Mouse (Mus musculus): ENCODE data around the gene Ccdc120. TPM values are rescaled to one million over a fixed set of nuclear protein-coding genes. Genes with fewer than 3 reads are reported as not detected.
"Not testable (repeated sequence)": the region's sequence is repeated elsewhere in the genome, so short reads cannot be mapped to it uniquely, and the experiment has no call there.

The Ccdc120 gene
- total RNA-seq, 2 experiments from 2014 or later, result 26.7 to 29.7 TPM

DNA sequence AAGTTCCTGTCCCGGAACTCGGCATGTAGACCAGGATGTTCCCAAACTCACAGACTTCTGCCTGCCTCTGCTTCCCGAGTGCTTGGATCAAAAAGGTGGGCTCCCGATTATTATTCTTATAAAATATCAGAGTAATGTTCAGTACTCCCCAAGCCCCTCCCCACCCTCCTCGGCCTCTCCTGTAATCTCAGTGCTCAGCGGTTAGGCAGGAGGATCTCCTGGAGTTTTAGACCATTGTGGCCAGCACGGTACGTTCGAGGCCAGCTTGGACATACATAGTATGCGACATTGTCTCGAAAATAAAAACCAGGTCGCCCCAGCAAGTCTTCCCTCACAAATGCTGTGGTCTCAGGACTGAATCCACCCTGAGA lies 37.0 kb downstream of the Ccdc120 start:
- DNase-seq (ENCODE audit: low spot score in 2 of 2), result not testable (repeated sequence)

DNA sequence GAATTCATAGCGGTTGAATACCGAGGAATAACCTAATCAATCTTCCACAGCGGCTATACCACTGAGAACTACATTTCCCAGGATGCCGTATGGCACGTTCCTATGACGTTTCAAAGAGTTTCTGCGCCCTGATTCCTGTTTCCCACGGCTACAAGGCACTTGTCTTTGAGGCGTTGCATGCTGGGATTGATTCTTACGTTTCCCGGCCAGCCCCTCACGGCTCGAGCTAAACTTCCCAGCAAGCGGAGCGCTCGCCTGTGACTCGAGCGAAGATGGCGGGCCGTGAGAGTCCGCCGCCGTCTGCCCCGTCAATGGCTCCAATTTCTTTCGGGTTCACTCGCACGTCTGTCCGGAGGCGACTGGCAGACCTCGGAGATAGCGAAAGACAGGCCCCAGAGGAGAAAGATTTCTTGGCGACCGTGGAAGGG lies 53.7 kb downstream of the Ccdc120 start, which contains the start of gene Gpkow:
Gene Gpkow, plus strand, starts transcription at position 178 of the 428 bp plus-strand sequence.
- peak; percentile 71 to 81 for DNase-seq (ENCODE audit: low spot score in 2 of 2)

DNA sequence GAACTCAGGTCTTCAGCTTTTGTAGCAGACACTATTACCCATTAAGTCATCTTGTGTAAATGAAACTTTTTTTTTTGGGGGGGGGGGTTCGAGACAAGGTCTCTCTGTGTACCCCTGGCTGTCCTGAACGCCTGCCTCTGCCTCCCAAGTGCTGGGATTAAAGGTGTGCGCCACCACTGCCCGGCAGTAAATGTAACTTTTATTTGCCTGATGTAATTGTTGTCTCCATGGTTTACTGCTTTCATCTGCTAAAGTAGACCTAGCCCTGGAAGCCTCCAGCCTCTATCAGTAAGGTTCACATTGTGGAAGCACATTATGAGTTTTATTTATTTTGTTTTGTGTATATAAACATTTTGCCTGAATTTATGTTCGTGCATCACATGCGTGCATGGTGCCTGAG lies 54.2 kb downstream of the Ccdc120 start:
- DNase-seq (ENCODE audit: low spot score in 2 of 2), result no peak

DNA sequence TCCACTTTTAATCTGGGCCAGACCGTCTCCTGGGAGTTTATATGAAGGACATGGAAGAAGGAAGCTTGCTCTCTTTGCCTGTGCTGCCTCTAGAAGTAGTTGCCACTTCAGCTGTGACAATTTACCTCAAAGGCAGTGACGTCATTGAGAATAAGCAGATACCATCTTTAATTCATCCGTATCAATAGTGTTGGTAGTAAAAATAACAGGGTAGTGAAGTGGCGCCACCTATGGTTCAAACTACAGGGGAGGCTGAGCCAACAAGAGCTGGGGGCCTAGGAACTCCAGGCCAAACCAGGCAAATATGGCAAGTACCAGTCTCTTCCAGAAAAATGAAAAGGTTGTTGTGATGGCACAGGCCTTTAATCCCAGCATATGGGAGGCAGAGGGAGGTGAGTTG lies 57.8 kb downstream of the Ccdc120 start:
- peak in 1 of 2 experiments; percentile 34 for DNase-seq (ENCODE audit: low spot score in 2 of 2)

DNA sequence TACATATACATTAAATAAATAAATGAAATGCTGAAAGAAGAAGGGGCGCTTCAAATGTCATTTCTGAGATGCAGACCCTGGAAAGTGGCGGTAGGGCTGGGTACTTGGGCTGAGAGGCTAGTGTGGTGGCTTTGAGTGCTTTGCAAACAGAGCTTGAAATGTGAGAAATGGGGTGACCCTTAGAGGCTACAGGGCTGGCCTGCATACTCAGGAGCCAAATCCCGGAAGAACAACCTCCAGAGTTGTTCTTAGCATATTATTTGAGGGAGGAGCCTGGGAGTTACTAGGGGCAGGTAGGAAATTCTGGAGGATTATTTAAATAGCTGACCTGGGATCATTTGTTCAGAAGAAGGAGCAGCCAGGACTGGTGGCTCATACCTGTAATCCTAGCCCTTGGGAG lies 60.2 kb downstream of the Ccdc120 start:
- no peak for DNase-seq (ENCODE audit: low spot score in 2 of 2)

DNA sequence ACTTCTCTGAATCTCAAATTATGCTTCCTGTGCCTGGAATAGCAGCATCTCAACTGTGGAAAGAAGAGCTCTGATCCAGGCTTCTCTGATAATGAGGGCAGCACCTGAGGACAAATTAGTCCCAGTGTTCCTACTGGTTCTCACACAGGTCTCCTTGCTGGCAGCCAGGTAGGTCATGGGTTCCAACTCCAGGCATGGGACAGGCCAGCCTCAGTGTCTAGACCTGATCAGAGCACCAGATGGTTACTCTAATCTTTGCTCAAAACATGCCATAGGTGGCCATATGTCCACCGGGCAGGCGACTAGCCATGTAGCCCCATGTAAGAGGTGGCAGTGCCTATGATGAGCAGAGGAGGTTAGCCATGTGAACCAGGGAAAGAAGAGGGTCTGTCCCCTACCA lies 62.4 kb downstream of the Ccdc120 start:
- DNase-seq (ENCODE audit: low spot score in 2 of 2), result no peak

Other genes with a start within 250 kb of the Ccdc120 start
- gene Foxp3, start 177.3 kb downstream of the Ccdc120 start, total RNA-seq (2021), result not detected
- gene Ppp1r3f, start 176.6 kb downstream of the Ccdc120 start, total RNA-seq (2021), result 10 to 100 TPM; 20.3 to 29.1 TPM
- gene Ccdc22, start 145.4 kb downstream of the Ccdc120 start, total RNA-seq (2021), result 10 to 100 TPM; 29.0 to 34.2 TPM
- under 1 TPM in 1 of 2 experiments, not detected in 1; 0.33 TPM for gene Cacna1f, start 143.8 kb downstream of the Ccdc120 start, total RNA-seq (2021)
- gene Syp, start 112.4 kb downstream of the Ccdc120 start, total RNA-seq (2021), result 1,000 to 10,000 TPM; 1,889 to 1,992 TPM
- gene Prickle3, start 93.6 kb downstream of the Ccdc120 start, total RNA-seq (2021), result 1 to 10 TPM; 1.9 to 2.5 TPM
- gene Plp2, start 79.5 kb downstream of the Ccdc120 start, total RNA-seq (2021), result 10 to 100 TPM in 1 of 2 experiments, 1 to 10 TPM in 1; 8.8 to 11.1 TPM
- under 1 TPM; 0.19 to 0.44 TPM for gene Magix, start 69.7 kb downstream of the Ccdc120 start, total RNA-seq (2021)
- gene Gpkow, start 53.8 kb downstream of the Ccdc120 start, total RNA-seq (2021), result 10 to 100 TPM; 33.8 to 34.2 TPM
- 10 to 100 TPM; 55.8 to 56.1 TPM for gene Wdr45, start 36.6 kb downstream of the Ccdc120 start, total RNA-seq (2021)
- gene Gm45208, start 28.7 kb downstream of the Ccdc120 start, total RNA-seq (2021), result 1 to 10 TPM in 1 of 2 experiments, not detected in 1; 1.6 TPM
- gene Praf2, start 22.5 kb downstream of the Ccdc120 start, total RNA-seq (2021), result 10 to 100 TPM; 96.0 to 98.1 TPM
- gene Tfe3, start 11.7 kb upstream of the Ccdc120 start, total RNA-seq (2021), result 10 to 100 TPM; 34.2 to 35.2 TPM
- 100 to 1,000 TPM in 1 of 2 experiments, 10 to 100 TPM in 1; 99.1 to 103 TPM for gene Gripap1, start 38.9 kb upstream of the Ccdc120 start, total RNA-seq (2021)
- 1 to 10 TPM; 8.4 to 9.6 TPM for gene Kcnd1, start 71.4 kb upstream of the Ccdc120 start, total RNA-seq (2021)
- 10 to 100 TPM; 81.4 to 83.2 TPM for gene Otud5, start 90.5 kb upstream of the Ccdc120 start, total RNA-seq (2021)
- 10 to 100 TPM; 49.5 to 52.9 TPM for gene Pim2, start 127.4 kb upstream of the Ccdc120 start, total RNA-seq (2021)
- 10 to 100 TPM; 34.5 to 38.2 TPM for gene Slc35a2, start 133.1 kb upstream of the Ccdc120 start, total RNA-seq (2021)
- 10 to 100 TPM; 91.8 to 98.4 TPM for gene Pqbp1, start 148.4 kb upstream of the Ccdc120 start, total RNA-seq (2021)
- 10 to 100 TPM; 22.8 to 27.1 TPM for gene Timm17b, start 148.5 kb upstream of the Ccdc120 start, total RNA-seq (2021)
- gene Gm10491, start 156.9 kb upstream of the Ccdc120 start, total RNA-seq (2021), result not detected
- gene Gm10490, start 158.6 kb upstream of the Ccdc120 start, total RNA-seq (2021), result not detected
- 100 to 1,000 TPM; 480 to 519 TPM for gene Pcsk1n, start 168.9 kb upstream of the Ccdc120 start, total RNA-seq (2021)
- gene Eras, start 177.7 kb upstream of the Ccdc120 start, total RNA-seq (2021), result not detected
- gene Hdac6, start 197.0 kb upstream of the Ccdc120 start, total RNA-seq (2021), result 10 to 100 TPM; 47.5 to 48.4 TPM
- not detected for gene Gata1, start 227.2 kb upstream of the Ccdc120 start, total RNA-seq (2021)

Measured in left cerebral cortex, adult 18-20 months (tissue).